Mouse (Mus musculus) right cerebral cortex, postnatal 25 days (tissue): ENCODE data around the gene Dlg4.
A peak's percentile ranks its signal among the peaks of the same experiment; 100 is the strongest.

Experiments used
- DNase-seq: peaks from one replicate; pipeline ENCODE4 v3.0.0; 2022

The Dlg4 gene

DNA sequence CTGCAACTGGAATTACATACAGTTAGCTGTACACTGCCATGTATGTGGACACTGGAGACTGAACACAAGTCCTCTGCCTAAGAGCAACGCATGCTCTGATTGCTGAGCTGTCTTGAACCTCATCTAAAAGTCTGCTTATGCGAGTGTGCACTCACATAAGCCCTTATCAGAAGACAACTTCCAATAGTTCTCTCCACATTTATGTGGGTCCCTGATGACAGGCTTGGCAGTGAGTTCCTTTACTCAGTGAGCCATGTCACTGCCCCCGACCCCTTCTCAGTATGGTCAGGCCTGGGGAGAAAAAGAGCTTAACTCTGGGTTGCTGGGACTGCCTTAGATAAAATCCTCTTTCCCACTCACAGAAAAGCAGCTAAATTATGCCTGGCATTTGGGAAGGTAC lies at the start of gene Dlg4:
Dlg4 (plus strand) TSS at position 274 of the 400 bp plus-strand sequence.
- no peak for DNase-seq

DNA sequence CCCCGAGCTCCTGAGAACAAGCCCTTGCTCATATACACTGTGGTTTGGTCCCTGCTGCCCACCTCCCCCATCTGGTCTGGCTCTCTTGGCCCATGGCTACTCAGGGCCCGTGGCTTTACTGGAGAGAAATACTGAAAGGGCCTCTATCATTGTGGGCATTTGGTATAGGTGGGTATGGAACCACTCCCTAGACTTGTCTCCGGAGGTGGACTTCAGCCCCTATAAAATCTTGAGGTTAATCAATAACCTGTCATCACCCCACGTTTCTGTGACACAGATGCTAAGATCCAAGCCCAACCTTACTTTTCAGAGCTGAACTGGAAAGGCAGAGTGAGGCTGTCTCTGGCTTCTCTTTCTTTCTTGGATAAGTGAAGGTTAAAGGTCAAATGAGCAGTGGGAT lies 47.9 kb upstream of the Dlg4 start:
- DNase-seq: no peak

DNA sequence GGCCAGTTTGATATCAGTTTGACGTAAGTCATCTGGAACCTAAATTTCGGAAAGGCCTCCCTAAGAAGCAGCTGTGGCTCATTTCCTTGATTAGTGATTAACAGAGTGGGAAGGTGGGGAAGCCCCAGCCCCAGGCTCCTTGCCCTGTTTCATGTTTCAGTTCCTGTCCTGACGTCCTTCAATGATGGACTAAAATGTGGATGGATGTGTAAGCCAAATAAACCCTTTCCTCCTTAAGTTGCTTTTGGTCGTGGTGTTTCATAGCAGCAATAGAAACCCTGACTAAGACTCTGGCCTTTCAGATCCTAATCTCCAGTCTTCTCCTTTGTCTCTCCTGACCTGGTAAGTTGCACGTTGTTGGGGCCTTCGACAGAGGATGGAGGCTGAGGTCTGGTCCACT lies 46.5 kb upstream of the Dlg4 start:
- no peak for DNase-seq

DNA sequence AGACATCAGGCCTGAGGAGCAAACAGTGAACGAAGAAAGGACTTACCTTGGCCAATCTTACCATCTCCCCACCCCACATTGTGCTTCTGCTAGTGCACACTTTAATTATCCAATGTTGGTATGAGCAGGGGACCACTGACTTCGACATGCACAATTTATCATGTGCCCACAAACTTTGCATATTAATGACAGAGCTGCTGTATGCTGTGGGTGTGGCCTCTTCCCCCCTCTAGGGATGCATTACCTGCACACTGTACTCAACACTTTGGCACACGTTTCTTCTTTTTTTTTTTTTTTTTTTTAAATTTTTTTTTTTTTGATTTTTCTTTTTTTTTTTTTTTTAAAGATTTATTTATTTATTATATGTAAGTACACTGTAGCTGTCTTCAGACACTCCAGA lies 46.0 kb upstream of the Dlg4 start:
- no peak for DNase-seq

DNA sequence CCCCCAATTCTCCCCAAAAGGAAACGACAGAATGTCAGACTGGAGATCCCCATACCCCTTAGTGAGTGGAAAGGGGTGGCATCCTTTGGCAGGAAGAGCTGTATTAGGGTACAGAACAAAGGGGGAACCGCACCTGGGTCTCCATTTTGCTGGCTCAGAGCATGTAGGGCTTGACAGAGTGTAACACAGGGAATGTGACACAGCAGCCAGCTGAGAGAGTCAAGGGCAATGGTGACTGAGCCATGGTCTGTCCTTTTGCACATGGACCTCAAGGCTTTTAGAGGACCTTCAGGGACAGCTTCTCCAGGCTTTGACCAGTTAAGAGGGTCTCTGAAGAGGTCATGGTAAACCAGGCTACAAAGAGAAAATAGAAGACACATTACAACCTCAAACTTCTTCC lies 41.8 kb upstream of the Dlg4 start:
- no peak for DNase-seq

DNA sequence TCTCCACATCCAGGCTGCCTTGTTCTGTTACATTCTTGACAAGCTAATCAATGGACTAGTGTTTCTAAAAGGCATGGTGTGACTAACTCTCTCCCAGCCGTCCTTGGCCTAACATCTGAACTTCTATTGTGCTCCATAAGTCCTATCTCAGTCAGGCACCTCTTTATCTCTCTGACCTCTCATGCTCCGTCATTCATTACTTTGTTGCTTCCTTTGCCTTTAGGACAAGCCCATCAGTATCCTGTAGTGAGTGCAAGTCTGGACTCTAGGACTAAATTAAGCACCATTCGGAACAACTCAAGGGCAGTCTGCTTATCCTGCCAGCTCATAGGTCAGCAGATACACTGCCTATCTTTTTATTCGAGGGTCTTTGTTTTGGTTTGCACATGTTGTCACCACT lies 40.5 kb upstream of the Dlg4 start:
- no peak for DNase-seq

DNA sequence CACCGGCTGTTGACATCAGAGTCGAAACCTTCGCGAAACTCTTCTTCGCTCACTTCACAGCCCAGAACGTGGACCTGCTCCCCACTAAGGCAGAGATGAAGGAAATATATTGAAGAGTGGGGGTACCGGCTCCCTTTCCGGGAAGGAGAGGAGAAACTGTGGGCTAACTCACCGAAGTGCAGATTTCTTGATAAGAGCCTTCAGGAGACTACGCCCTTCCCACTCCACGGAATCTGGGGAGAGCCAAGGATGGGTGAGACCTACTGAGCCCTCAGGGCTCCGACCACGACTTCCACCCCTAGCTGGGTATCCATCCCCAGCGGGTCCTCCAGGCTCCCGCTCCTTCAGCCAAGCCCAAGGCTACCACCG lies 36.9 kb upstream of the Dlg4 start:
- DNase-seq: no peak

DNA sequence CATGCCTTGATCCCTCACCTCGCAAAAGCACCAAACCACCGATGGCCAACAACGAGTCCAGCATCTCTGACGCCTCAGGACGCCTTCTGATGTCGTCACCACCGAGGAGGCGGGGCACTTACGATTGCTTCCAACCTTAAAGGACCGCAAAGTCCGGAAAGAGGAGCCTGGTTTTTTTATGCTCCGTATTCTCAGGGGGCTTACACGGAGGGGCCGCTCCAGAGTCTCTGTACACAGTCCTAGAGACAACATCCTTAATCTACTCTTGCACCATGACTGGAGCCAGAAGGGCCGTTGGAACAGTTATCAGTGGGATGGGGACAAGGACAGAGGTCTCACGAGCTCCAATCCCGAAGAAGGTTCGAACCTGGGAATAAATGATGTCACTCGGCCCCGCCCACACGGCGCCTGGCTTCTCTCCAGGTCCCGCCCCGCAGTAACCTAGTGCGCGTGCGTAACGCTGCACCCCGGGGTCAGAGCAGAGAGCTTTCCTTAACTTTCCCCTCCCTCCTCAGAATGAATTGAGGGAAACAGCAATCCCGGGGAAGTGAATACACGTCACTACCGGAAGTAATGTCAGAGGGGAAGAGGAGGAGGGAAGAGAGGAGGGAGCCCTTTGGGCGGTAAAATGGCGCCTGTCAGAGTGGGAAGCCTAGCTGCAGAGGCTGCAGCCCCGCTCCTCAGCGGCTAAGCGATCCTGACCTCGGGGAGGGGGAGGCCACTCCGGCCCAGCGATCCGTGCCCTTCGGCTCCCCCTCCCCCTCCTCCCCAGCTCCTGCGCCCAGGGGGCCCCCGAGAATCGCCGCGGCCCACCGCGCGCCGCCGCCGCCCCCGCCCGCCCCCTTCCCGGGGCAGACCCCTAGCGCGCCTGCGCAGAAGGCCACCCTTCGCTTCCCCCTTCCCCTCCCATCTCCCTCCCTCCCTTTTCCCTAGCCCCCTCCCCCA lies 36.3 kb upstream of the Dlg4 start:
- DNase-seq: peak; percentile 98

DNA sequence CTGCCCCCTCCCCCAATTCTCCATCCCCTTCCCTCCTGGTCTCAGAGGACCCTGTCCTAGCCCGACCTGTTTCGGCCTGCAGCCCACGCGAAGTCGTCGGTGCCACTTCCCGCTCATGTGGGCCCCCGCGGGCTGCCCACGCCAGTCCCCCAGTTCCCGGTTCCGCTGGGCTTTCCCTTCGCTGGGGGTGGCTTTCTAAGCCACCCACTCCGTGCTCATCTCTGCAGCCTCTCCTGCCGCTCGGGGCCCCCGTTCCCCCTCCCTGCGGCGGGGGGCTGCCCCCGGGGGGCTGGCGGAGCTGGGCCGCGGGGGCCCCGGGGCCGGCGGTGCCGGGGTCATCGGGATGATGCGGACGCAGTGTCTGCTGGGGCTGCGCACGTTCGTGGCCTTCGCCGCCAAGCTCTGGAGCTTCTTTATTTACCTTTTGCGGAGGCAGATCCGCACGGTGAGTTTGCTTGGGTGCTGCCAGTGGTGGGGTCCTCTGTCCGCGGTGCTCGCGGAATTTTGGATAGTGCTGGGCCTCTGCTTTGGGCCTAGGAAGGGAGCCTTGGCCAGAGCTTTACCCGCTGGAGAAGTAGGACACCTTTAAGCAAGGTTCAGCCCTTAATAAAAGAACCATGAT lies 35.5 kb upstream of the Dlg4 start, which contains the start of gene Ctdnep1:
Ctdnep1 (plus strand) TSS at position 16 of the 622 bp plus-strand sequence.
- DNase-seq: peak; percentile 46

DNA sequence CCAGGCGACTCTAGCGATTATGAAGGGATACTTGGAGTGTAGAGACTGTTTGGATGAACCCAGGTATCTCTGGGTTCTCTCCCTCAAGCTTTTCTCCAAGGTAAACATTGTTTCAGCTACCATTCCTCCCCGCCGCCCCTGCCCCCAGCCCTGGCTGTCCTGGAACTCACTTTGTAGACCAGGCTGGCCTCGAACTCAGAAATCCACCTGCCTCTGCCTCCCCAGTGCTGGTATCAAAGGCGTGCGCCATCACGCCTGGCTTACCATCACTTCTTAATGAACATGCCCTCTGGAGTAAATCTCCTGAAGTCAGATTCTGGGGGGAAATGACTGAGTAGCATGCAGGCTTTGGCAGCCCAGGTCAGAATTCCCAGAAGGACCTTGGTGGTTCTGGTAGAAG lies 34.5 kb upstream of the Dlg4 start, which contains the start of gene Elp5:
Elp5 (minus strand) TSS at position 293 of the 400 bp plus-strand sequence.
- DNase-seq: no peak

DNA sequence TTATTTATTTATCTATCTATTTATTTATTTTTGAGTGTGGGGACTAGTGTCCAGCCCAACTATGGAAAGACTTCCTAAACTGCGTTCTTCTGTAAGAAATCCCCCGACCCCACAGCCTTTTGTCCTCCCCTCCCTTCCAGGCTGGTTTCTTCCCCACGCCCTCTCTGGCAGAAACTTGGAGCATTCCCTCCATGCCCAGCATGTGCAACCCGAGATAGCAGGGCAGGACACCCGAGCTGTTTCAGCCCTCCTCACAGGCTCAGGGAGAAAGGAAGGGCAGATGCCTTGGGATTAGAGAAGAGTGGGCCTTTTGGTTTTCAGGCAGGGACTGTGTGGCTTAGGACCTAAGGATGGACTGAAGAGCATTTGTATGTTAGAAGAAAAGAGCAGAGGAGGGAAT lies 33.9 kb upstream of the Dlg4 start:
- DNase-seq: no peak

DNA sequence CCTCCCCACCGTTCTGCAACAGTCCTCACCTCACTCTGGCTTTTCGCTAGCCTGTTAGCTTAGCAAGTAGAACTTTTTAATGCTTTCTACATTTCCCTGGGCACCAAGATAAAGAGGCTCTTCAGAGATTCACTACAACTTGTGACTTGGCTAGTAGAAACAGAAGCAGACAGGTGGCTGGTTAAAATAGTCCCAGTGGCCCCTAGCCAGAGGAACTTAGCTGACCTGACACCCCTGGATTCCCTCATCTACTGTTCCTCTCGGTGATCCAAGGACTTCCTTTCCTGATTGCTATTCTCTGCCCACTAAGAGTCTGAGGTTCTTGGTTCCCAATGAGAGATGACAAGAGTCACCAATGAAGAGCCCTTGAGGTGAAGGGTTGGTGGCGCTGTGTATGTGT lies 33.4 kb upstream of the Dlg4 start:
- no peak for DNase-seq

DNA sequence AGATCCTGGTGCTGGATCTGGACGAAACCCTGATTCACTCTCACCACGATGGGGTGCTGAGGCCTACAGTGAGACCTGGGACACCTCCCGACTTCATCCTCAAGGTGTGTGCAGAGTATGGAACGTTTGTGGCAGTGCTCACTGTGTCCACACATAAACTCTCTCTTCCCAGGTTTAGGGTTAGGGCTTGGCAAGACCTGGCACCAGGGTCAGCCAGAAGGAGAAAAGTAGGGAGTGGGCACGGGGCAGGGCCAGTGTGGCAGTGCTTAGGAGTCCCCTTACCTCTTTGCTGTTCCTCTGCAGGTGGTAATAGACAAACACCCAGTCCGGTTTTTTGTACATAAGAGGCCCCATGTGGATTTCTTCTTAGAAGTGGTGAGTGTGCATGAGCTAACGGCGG lies 32.3 kb upstream of the Dlg4 start:
- DNase-seq: no peak

DNA sequence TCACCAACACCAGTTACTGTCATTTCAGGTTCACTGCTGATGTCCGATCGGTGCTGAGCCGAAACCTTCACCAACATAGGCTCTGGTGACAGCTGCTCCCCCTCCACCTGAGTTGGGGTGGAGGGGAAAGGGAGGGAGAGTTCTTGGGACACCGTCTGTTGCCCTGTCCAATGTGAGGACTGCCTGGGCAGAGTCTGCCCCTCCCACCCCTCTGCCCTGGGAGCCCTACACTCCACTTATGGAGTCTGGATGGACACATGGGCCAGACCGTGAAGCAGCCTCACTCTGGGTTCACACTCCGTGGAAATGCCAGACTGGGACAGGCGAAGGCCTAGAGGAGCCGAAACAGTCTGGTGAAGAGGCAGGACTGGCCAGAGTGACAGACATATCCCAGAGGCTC lies 26.8 kb upstream of the Dlg4 start:
- DNase-seq: no peak

DNA sequence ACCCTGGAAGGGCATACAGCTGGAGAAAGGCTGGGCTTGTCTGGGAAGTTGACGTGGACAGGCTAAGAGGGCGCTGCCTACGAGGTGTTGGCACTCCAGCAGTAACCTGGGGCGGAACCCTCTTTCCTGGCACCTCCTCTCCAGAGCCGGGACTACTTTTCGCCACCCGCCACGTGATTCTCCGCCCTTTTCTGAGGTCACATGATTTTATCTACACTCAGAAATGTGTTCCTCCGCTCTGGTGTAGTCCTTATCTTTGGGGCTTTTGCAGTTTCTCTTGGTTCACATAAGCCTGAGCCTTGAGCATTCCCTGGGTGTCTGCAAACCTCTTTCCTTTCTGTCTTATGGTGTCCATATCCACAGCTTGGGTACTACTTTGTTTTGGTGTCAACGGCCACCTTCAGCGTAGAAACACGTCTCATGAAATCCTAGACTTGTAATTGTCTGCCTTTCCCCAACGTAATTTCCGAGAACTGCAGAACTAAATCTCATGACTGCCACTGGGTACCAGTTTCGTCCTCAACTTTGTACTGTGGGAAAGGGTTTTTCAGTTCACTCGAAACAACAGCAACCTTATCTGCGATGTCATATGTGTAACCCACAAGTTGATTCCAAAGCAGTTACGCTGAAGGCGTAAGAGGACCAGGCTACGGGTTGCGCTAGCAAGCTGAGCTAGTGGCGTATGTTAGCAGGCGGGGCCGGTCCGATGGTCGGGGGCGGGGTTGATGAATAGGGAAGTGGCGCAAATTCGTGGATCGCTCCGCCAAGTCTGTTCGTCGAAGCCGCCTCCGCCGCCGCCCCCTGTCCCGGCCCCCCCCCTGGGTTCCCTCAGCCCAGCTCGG lies 25.7 kb upstream of the Dlg4 start, which contains the start of gene Gabarap:
Gabarap (plus strand) TSS at position 294 of the 842 bp plus-strand sequence.
- DNase-seq: peak; percentile 95

DNA sequence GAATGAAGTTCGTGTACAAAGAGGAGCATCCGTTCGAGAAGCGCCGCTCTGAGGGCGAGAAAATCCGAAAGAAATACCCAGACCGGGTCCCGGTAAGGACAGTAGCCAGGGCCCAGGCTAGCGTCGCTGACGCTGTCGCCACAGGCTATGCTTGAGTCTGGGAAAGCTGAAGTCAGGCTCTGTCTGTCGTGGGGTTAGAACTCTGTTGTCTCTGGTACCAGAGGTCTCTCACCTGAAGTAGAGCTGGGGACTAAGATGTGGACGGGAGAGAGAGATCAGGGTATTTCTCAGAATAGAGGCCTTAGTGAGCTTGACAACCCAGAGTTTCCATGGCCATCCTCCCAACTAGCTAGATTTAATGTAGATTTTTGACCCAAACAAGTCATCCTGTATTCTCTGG lies 25.0 kb upstream of the Dlg4 start:
- no peak for DNase-seq

DNA sequence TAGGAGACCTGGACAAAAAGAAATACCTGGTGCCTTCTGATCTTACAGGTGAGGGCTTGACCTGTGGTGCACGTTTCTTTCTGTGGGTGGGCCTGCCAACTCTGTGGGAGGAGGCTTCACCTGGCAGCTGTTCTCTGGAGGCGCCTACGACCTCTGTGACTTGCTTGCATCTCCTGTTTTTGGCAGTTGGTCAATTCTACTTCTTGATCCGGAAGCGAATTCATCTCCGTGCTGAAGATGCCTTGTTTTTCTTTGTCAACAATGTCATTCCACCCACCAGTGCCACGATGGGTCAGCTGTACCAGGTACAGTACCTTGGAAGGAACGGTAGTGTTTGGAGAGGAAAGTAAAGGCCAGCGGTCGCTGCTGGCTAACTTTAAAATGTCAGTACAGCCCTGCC lies 24.3 kb upstream of the Dlg4 start:
- no peak for DNase-seq

DNA sequence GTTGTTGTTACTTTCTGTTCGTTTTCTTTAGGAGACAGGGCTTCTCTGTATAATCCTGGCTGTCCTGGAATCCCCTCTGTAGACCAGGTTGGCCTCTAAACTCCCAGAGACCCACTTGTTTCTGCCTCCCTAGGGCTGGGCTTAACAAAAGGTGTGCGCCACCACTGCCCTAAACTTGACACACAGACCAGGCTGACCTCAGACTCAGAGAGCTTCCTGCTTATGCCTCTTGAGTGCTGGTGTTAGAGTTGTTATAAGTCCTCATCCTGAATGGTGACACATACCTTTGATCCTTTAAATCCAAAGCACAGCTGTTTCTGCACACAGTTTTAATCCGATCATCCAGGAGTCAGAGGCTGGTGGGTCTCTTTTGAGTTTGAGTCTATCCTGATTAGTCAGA lies 23.8 kb upstream of the Dlg4 start:
- no peak for DNase-seq

DNA sequence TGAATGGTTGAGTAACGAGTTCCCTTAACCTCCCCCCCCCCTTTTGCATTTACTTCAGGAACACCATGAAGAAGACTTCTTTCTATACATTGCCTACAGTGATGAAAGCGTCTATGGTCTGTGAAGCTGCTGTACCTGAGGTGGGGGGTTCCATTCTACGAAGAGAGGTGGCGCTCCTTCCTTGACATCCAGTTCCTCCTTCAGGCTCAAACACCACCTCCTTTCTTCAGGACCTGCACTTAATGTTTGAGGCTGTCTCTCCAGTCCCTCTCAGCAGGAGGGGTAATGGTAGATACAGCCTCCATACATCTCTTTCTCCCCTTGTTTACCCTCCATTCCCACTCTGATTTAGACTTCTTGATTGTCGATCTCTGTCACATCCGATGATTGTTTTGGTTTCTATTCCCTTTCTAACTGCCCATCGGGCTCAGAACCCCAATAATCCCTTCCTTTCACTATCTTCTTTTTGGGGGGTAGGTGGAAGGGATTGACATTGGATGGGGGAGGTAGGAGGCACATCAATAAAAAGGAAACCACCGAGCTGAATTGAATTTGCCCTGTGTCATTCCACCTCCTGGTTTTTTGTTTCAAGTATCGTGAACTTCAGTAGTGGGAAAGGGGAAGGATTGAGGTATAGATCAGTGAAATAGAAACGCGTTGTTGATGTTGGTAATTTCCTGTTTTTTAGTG lies 22.2 kb upstream of the Dlg4 start:
- no peak for DNase-seq

DNA sequence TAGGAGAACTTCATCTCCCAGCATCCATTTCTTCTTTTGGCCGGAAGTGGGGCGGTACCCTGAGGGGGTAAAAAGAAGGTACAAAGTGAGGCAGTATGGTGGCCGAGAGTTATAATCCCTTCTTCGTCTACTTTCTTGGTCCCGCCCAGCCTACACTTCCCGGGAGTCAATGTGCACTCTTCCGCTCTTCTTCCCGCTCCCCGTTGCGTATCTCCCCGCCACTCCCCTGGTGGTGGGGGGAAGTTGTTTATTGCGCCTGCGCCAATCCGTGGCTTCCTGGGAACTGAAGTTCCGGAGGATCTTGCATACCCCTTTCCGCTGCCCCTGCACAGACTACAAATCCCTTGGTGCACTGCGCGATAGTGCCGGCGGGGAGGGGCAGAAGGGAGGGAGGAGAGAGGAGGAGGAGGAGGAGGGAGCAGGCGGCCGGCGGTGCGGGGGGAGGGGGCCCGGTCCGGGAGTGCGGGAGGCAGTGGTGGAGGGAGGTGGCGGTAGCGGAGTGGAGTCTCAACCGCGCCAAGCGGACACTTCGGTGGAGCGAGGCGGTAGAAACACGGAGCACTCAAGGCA lies 21.3 kb upstream of the Dlg4 start, which contains the start of gene Phf23:
Phf23 (plus strand) TSS at position 387 of the 570 bp plus-strand sequence.
- DNase-seq: peak; percentile 97

DNA sequence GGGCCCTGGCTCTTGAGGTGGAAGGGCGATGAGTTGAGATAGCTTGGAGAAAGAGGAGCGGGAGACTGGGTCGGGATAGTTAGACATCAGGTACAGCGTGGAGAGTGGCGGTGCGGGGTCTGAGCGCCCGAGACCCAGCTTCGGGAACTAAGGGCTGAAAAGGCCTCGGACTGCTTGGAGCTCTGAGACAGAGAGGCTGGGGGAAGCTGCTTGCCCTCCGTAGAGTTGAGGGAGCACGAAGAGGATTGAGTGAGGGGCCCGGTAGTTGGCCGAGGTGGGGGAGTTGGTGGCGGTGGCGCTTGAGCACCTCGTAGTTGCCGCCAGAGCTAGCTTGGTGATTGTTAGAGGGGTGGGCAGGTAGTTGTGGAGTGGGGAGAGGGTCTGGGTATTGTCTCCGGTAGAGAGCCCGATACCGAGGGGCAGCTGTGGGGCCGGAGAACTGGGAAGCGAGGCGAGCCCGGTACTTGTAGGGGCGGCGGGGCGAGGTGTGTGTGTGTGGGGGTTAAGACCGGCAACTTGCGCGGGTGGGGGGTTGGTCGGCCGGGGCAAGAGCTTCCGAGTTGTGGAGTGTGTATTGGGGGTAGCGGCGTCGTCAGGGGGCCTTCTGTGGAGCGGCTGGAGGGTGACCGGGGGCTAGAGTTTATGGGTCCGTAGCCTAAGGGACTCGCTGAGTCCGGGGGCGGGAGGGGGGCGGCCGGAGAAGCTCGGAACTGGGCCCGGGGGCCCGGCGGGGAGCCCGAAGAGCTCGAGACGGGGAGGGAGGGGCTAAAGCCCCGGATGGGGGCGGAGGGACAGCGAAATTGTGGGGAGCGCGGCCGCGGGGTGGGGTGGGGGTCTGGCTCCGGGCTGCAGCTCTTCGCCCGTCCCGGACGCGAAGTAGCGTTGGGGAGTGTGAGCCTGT lies 20.3 kb upstream of the Dlg4 start:
- DNase-seq: no peak
